Mouse (Mus musculus): ENCODE measurements around the gene Klk14.
"Not testable (repeated sequence)": the region's sequence is repeated elsewhere in the genome, so short reads cannot be mapped to it uniquely, and the experiment has no call there.

DNA sequence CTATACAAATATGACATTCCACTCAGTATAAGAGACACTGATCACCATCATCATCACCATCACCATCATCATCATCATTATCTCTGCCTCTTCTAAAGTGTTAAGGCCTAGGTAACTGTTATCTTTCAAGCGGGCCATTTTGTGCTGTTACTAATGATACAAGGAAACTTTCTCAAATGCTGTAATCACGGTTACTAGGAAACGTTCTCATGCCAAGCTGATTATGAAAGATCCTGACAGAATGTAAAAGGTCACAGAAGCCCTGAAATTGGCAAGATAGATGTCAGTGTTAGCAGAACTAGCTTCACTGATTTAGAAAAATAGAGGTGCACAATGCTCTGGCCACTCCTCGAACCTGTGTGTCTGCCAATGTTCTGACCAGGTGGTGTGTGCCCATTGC lies 23.0 kb upstream of the Klk14 start:
- not testable (repeated sequence) for TF ChIP-seq POLR2A (IDR thresholded peaks at IDR 0.05; ENCODE audit: low read depth, low read length); CTCF (IDR thresholded peaks at IDR 0.05; ENCODE audit: extremely low read depth, insufficient read length, insufficient replicate concordance, low read depth, low read length)
